17 mouse cellular contexts compared by ENCODE assay signal in genomic region chr7:68010168-68010567, GRCm38 (mm10). TPM values are rescaled to one million over a fixed set of nuclear protein-coding genes. Genes with fewer than 3 reads are reported as not detected.
DNase-seq lines count a peak whose midpoint lies in the region; ATAC-seq lines count a peak whose summit lies in the region.
"Had no signal": no experiment of that assay in that cellular context is flagged by ENCODE, and none has a peak within 500 bp of the region (broad histone marks: within the 10 kb centered on the region; RNA-seq: fewer than 3 reads in every experiment).

No protein-coding gene starts in this region.

- H3K4me2 ChIP-seq in hindbrain, embryonic 14.5 days (replicated peaks) = no peak overlapping the region
- H3K4me2 ChIP-seq in heart, embryonic 13.5 days = 0 out of 2 replicates have a peak overlapping the region, but pooled peaks have one; percentile 16
- peak overlapping the region; percentile 59 for H3K4me2 ChIP-seq in liver, embryonic 12.5 days
- H3K4me2 ChIP-seq: embryonic facial prominence, embryonic 12.5 days; hindbrain, embryonic 15.5 days had no signal

- no peak for DNase-seq in hindbrain, embryonic 10.5 days (ENCODE audit: low spot score)
- DNase-seq in hindbrain, embryonic 14.5 days (ENCODE audit: low spot score) = no peak
- peak; percentile 46 to 50 for DNase-seq in heart, adult 18-20 months
- no peak for DNase-seq in left cerebral cortex, postnatal 10 days (ENCODE audit: extremely low spot score in 1 of 2, low spot score in 2 of 2)
- no peak for DNase-seq in frontal cortex, postnatal 25 days (ENCODE audit: low spot score in 2 of 2)
- DNase-seq: adrenal gland, postnatal 14 days; cerebellum, adult 11-12 months; lung, postnatal 14 days; right cerebral cortex, postnatal 25 days; thymus, postnatal 14 days had no signal

- no peak overlapping the region for H3K4me3 ChIP-seq in hindbrain, embryonic 10.5 days
- H3K4me3 ChIP-seq in hindbrain, embryonic 14.5 days (replicated peaks; ENCODE audit: low read length) = no peak overlapping the region
- no peak overlapping the region for H3K4me3 ChIP-seq in heart, embryonic 13.5 days
- H3K4me3 ChIP-seq in liver, embryonic 12.5 days = no peak overlapping the region
- H3K4me3 ChIP-seq: embryonic facial prominence, embryonic 12.5 days; hindbrain, embryonic 15.5 days had no signal

- 0 out of 2 replicates have a peak overlapping the region, but pooled peaks have one; percentile 25 for H3K27ac ChIP-seq in hindbrain, embryonic 10.5 days
- H3K27ac ChIP-seq in hindbrain, embryonic 14.5 days = no peak overlapping the region
- peak overlapping the region; percentile 91 for H3K27ac ChIP-seq in heart, embryonic 13.5 days (replicated peaks)
- H3K27ac ChIP-seq in liver, embryonic 12.5 days = peak overlapping the region; percentile 91
- H3K27ac ChIP-seq: embryonic facial prominence, embryonic 12.5 days; hindbrain, embryonic 15.5 days; stomach, postnatal 0 days had no signal

- H3K27me3 ChIP-seq in hindbrain, embryonic 10.5 days (ENCODE audit: insufficient read depth, poor library complexity, severe bottlenecking) = no peaks in the 10 kb centered on the region
- no peaks in the 10 kb centered on the region for H3K27me3 ChIP-seq in hindbrain, embryonic 14.5 days (ENCODE audit: control insufficient read depth, insufficient read depth, low read length)
- H3K27me3 ChIP-seq in heart, embryonic 13.5 days (replicated peaks) = no peaks in the 10 kb centered on the region
- no peaks in the 10 kb centered on the region for H3K27me3 ChIP-seq in liver, embryonic 12.5 days (replicated peaks)
- H3K27me3 ChIP-seq: embryonic facial prominence, embryonic 12.5 days; hindbrain, embryonic 15.5 days had no signal

- WGBS in hindbrain, embryonic 10.5 days = 52% methylated on average over 7 of the region's 7 CpGs
- 46% methylated on average over 7 of the region's 7 CpGs for WGBS in hindbrain, embryonic 14.5 days
- 41% methylated on average over 7 of the region's 7 CpGs for WGBS in heart, embryonic 13.5 days
- 70% methylated on average over 7 of the region's 7 CpGs for WGBS in liver, embryonic 12.5 days (ENCODE audit: insufficient replicate concordance)

- H3K36me3 ChIP-seq in hindbrain, embryonic 10.5 days = peaks cover 74% of the 10 kb centered on the region
- H3K36me3 ChIP-seq in hindbrain, embryonic 14.5 days (replicated peaks; ENCODE audit: control insufficient read depth, insufficient read depth) = peaks cover 6% of the 10 kb centered on the region; the same call in 1 of the 2 replicates
- peaks cover 37% of the 10 kb centered on the region for H3K36me3 ChIP-seq in heart, embryonic 13.5 days
- H3K36me3 ChIP-seq in liver, embryonic 12.5 days = peaks cover 26% of the 10 kb centered on the region

- H3K9me3 ChIP-seq in hindbrain, embryonic 10.5 days = no peaks in the 10 kb centered on the region; the same call in 1 of the 2 replicates
- H3K9me3 ChIP-seq in hindbrain, embryonic 14.5 days (ENCODE audit: control insufficient read depth, low read length) = no peaks in the 10 kb centered on the region
- H3K9me3 ChIP-seq in heart, embryonic 13.5 days = no peaks in the 10 kb centered on the region
- H3K9me3 ChIP-seq in liver, embryonic 12.5 days (replicated peaks) = no peaks in the 10 kb centered on the region
- H3K9me3 ChIP-seq: embryonic facial prominence, embryonic 12.5 days; hindbrain, embryonic 15.5 days had no signal

- no peak overlapping the region for H3K9ac ChIP-seq in hindbrain, embryonic 14.5 days
- H3K9ac ChIP-seq in heart, embryonic 13.5 days = peak overlapping the region; percentile 55
- no peak overlapping the region for H3K9ac ChIP-seq in liver, embryonic 12.5 days
- H3K9ac ChIP-seq: embryonic facial prominence, embryonic 12.5 days; hindbrain, embryonic 15.5 days had no signal

- intact Hi-C loops in left cerebral cortex, postnatal 10 days (cut with DNase I) = loop anchor here (5.0 kb wide), 1 partner anchor 42 kb away; no protein-coding TSS in a partner anchor

- peaks cover 49% of the 10 kb centered on the region for H3K4me1 ChIP-seq in hindbrain, embryonic 10.5 days (replicated peaks)
- H3K4me1 ChIP-seq in hindbrain, embryonic 14.5 days (replicated peaks; ENCODE audit: control insufficient read depth, insufficient read depth, low read length) = peaks cover 2% of the 10 kb centered on the region; the same call in 1 of the 2 replicates
- peaks cover 88% of the 10 kb centered on the region for H3K4me1 ChIP-seq in heart, embryonic 13.5 days
- peaks cover 68% of the 10 kb centered on the region for H3K4me1 ChIP-seq in liver, embryonic 12.5 days

- ATAC-seq in hindbrain, embryonic 14.5 days (ENCODE audit: low FRiP score) = no peak
- ATAC-seq in heart, embryonic 13.5 days (ENCODE audit: extremely low read depth, insufficient number of reproducible peaks, low FRiP score, low TSS enrichment) = peak; percentile 39; the same call in 1 of the 2 replicates
- no peak for ATAC-seq in liver, embryonic 12.5 days
- no peak for ATAC-seq in granulocyte monocyte progenitor cell, adult 5-6 weeks (replicated peaks; ENCODE audit: poor library complexity, severe bottlenecking)
- ATAC-seq: intestine, postnatal 0 days had no signal

RNA-seq across cellular contexts. Expression of gene Igf1r, which starts 57.5 kb away (rescaled TPM):
- 19.7 and 24.9 TPM in 2 replicates for polyA plus RNA-seq in hindbrain, embryonic 10.5 days (2016; fragmentation: Nextera tagmentation; extraction: Ambion mirVana)
- polyA plus RNA-seq in hindbrain, embryonic 14.5 days (2014; fragmentation: Nextera tagmentation; extraction: Ambion mirVana) = 18.3 and 21.0 TPM in 2 replicates
- total RNA-seq in heart, adult 18-20 months (2021) = 10 to 100 TPM; 10.1 to 15.5 TPM
- polyA plus RNA-seq in heart, embryonic 13.5 days (2015; fragmentation: Nextera tagmentation; extraction: Ambion mirVana) = 15.0 and 15.2 TPM in 2 replicates
- polyA plus RNA-seq in liver, embryonic 12.5 days (2016; fragmentation: Nextera tagmentation; extraction: Ambion mirVana) = 8.5 and 9.6 TPM in 2 replicates
- total RNA-seq in left cerebral cortex, postnatal 10 days (2021) = 10 to 100 TPM; 41.4 to 44.2 TPM
- 59.2 and 59.7 TPM in 2 replicates for total RNA-seq in granulocyte monocyte progenitor cell, adult 5-6 weeks (2014; fragmentation: Nextera tagmentation)
- 27.9 and 29.4 TPM in 2 replicates for total RNA-seq in granulocyte monocyte progenitor cell, adult 5-6 weeks (2017)

Comparison
In these comparisons a context has a peak if more than half of its experiments do, and no peak if none do; other contexts are left out.
1. DNase-seq: peak in heart, adult 18-20 months (2 of 2); none in hindbrain, embryonic 10.5 days (single experiment), hindbrain, embryonic 14.5 days (single experiment), left cerebral cortex, postnatal 10 days (0 of 2) and frontal cortex, postnatal 25 days (0 of 2).